Mouse (Mus musculus) midbrain, embryonic 11.5 days (tissue): ENCODE data around the gene Dus2. TPM values are rescaled to one million over a fixed set of nuclear protein-coding genes. Genes with fewer than 3 reads are reported as not detected.

ENCODE experiments used
- ATAC-seq: fragments of 200-750 bp; cut with Nextera tagmentation; 2 replicates; pipeline ENCODE4 v1.8.0; 2017; ENCODE audit warnings: moderate TSS enrichment, moderate library complexity; ENCODE audit not compliant: low FRiP score
- DNase-seq: peaks from one replicate; pipeline ENCODE4 v3.0.0; 2015; ENCODE audit warnings: low spot score; ENCODE audit errors: missing footprints
- H3K27ac ChIP-seq: fragments of 300-500 bp; sonication (generic); 2 replicates; pipeline ENCODE4 v1.5.1; 2014; ENCODE audit warnings: low read depth, low read length
- H3K27me3 ChIP-seq: fragments of 300-500 bp; sonication (generic); 2 replicates; pipeline ENCODE4 v1.6.1; 2014; ENCODE audit warnings: mild to moderate bottlenecking, low read length, moderate library complexity, mixed read lengths; ENCODE audit not compliant: control insufficient read depth, insufficient read depth
- H3K36me3 ChIP-seq: fragments of 300-500 bp; sonication (generic); 2 replicates; pipeline ENCODE4 v1.6.1; 2014; ENCODE audit warnings: mild to moderate bottlenecking, low read length, moderate library complexity, mixed read lengths; ENCODE audit not compliant: control insufficient read depth, insufficient read depth
- H3K4me1 ChIP-seq: fragments of 300-500 bp; sonication (generic); 2 replicates; pipeline ENCODE4 v1.6.1; 2014; ENCODE audit warnings: low read length; ENCODE audit not compliant: control insufficient read depth, insufficient read depth
- H3K4me2 ChIP-seq: fragments of 300-500 bp; sonication (generic); 2 replicates; pipeline ENCODE4 v1.6.1; 2014; ENCODE audit warnings: mild to moderate bottlenecking, moderate library complexity
- H3K4me3 ChIP-seq: fragments of 300-500 bp; sonication (generic); 2 replicates; pipeline ENCODE4 v1.5.1; 2014; ENCODE audit warnings: low read depth, low read length
- H3K9ac ChIP-seq: fragments of 300-500 bp; sonication (generic); 2 replicates; pipeline ENCODE4 v1.6.1; 2014; ENCODE audit warnings: low read length
- H3K9me3 ChIP-seq: fragments of 300-500 bp; sonication (generic); 2 replicates; pipeline ENCODE4 v1.6.1; 2016; ENCODE audit warnings: low read length; ENCODE audit not compliant: control insufficient read depth
- WGBS: fragments of 180-500 bp; shearing (Covaris S2); extraction: QIAGEN DNeasy Blood & Tissue Kit; methylation state at CpG from one replicate; pipeline ENCODE4 v1.1.7; 2014; 5-methylcytosine and 5-hydroxymethylcytosine counted together
- polyA plus RNA-seq: library from polyadenylated mRNA; unstranded; fragments of >200 nt; fragmentation: Nextera tagmentation; extraction: Ambion mirVana; gene quantifications from 2 replicates; pipeline ENCODE4 v1.2.1, GENCODE M21; 2014

The Dus2 gene
- polyA plus RNA-seq, result 14.4 and 16.4 TPM in 2 replicates

DNA sequence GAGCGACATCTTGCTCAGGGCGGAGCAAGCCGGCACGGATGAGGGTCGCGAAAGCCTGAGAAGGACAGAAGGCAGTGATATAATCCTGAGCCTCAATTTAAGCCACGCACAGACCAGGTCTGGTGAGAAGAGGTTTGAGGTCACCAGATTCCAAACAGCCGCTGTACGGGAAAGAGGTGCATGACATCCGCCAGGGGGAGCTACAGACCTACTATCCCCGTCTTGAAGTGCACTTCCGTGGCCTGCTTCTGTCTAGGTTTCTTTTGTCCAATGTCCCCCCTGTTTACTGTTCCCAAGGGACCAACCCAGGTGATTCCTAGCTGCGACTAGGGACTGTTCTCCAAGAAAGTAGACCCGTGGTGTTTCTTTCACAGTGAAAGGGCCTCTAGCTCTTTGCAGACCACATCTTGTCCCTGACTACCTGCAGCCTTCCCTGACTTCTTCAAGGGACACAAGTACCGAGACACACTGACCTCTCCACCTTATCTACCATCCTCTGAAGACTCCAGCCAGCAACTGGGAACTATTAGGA is at the start of gene Dus2:
Gene Dus2 (plus strand): TSS at position 482 of the 532 bp plus-strand sequence.
- 15% methylated on average over 15 of the region's 15 CpGs for WGBS
- Histone ChIP-seq H3K4me1 (no peaks in the 10 kb centered on the region), H3K4me2 (no peak within 1 kb of the TSS), H3K36me3 (no peaks in the 10 kb centered on the region; the same call in 1 of the 2 replicates), H3K4me3 (no peak within 1 kb of the TSS), H3K9me3 (no peaks in the 10 kb centered on the region), H3K27me3 (no peaks in the 10 kb centered on the region), H3K27ac (no peak within 1 kb of the TSS), H3K9ac (peak within 1 kb of the TSS; percentile 30; the same call in 1 of the 2 replicates)
- DNase-seq (peak; percentile 96), ATAC-seq (no peak)

DNA sequence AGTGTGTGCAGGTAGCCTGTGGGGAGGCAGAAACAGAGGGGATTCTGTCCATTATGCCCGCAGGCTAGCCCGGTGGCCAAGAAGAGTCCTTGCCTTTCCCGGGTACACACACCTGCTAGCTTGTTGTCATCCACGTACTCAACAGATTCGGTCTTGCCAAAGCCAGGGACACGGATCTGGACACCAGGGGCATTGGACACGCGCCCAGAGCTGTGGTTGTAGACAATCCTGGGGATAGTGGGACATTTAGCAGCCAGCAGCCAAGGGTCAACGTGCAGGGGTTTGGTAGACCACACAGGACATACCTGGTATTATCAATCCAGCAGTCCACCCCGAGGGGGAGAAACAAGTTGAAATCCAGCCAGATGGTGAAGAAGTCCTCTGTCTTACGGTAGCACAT is 49.1 kb upstream of the Dus2 start:
- Histone ChIP-seq H3K4me2 (no peak overlapping the region), H3K27me3 (no peaks in the 10 kb centered on the region), H3K27ac (no peak overlapping the region), H3K9ac (no peak overlapping the region), H3K9me3 (no peaks in the 10 kb centered on the region), H3K36me3 (no peaks in the 10 kb centered on the region), H3K4me1 (peaks cover 3% of the 10 kb centered on the region), H3K4me3 (no peak overlapping the region)
- 95% methylated on average over 11 of the region's 11 CpGs for WGBS
- no peak for ATAC-seq
- no peak for DNase-seq

DNA sequence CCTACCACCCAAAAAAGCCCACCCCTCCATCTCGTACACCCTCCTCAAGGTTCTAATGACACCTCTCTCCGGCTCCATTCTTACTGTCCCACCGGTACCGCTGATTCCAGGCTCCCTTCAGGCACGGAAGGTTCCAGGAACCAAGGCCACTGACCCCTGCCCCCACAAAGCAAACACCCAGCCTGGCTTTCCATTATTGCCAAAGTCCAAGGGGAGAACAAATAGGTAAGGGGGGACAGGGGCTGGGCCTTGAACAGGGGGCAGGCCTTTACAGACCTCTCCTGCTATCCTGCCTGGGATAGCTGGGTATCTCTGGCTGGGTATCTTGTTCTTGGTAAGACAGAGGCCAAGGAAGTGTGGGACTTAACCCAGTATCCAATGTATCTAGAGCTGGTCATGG is 48.6 kb upstream of the Dus2 start:
- ATAC-seq (no peak), DNase-seq (no peak)
- WGBS, result 93% methylated on average over 5 of the region's 5 CpGs
- H3K9me3 ChIP-seq, result no peaks in the 10 kb centered on the region
- no peak overlapping the region for H3K4me3 ChIP-seq
- H3K9ac ChIP-seq, result no peak overlapping the region
- no peak overlapping the region for H3K27ac ChIP-seq
- no peaks in the 10 kb centered on the region for H3K27me3 ChIP-seq
- H3K36me3 ChIP-seq, result no peaks in the 10 kb centered on the region
- peaks cover 3% of the 10 kb centered on the region for H3K4me1 ChIP-seq
- no peak overlapping the region for H3K4me2 ChIP-seq

DNA sequence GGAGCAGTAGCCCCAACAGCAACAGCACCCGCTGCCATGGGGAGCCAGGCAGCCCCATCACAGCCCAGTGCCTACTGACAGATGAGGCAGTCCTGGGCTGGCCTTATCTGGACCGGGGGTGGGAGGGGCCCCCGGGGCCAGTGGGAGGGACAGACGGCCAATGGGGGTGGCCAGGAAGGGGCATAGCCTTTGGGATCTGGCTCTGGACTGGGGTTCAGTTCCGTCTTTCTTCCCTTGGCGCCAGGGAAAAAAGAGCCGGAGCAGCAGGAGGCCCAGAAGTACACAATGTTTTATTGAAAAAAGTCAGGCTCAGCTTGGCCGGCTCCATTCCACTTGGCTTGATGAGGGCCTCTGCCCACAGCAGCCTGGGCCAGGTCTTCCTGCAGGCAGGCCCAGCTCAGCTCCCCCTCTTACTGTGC is 47.8 kb upstream of the Dus2 start, which contains the start of gene Lcat:
Gene Lcat (minus strand): TSS at position 62 of the 419 bp plus-strand sequence.
- H3K36me3 ChIP-seq, result no peaks in the 10 kb centered on the region
- no peaks in the 10 kb centered on the region for H3K9me3 ChIP-seq
- ATAC-seq (no peak), DNase-seq (peak; percentile 6)
- H3K9ac ChIP-seq, result no peak within 1 kb of the TSS
- no peaks in the 10 kb centered on the region for H3K27me3 ChIP-seq
- WGBS, result 79% methylated on average over 8 of the region's 8 CpGs
- H3K4me3 ChIP-seq, result no peak within 1 kb of the TSS
- no peak within 1 kb of the TSS for H3K4me2 ChIP-seq
- H3K4me1 ChIP-seq, result no peaks in the 10 kb centered on the region
- no peak within 1 kb of the TSS for H3K27ac ChIP-seq

DNA sequence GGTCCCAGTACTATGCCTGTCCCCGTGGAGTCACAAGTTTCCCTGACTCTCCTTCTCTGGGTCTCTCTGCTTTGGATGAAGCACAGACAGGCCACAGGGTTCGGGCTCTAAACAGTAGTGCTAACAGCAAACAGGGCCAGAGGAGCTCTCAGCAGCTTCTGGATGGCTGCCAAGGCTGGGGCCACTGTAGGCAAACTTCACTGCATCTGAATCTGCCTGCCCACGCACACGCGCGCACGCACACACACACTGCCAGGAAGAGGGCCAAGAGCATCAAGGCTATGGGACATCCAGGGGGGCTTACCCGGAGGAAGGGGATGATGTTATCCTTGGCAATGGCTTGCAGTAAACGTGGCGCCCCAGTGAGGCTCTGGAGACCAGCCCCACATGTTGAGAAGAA is 41.8 kb upstream of the Dus2 start:
- H3K4me3 ChIP-seq, result no peak overlapping the region
- no peaks in the 10 kb centered on the region for H3K9me3 ChIP-seq
- 91% methylated on average over 10 of the region's 10 CpGs for WGBS
- no peak overlapping the region for H3K4me2 ChIP-seq
- ATAC-seq (no peak), DNase-seq (peak; percentile 53)
- no peak overlapping the region for H3K27ac ChIP-seq
- no peak overlapping the region for H3K9ac ChIP-seq
- no peaks in the 10 kb centered on the region for H3K27me3 ChIP-seq
- H3K36me3 ChIP-seq, result no peaks in the 10 kb centered on the region
- H3K4me1 ChIP-seq, result no peaks in the 10 kb centered on the region

GRCm38 (mm10) chr8:105951057-105951659 is 40.0 kb upstream of the Dus2 start:
- no peak for ATAC-seq
- H3K36me3 ChIP-seq, result no peaks in the 10 kb centered on the region
- WGBS, result 67% methylated on average over 7 of the region's 7 CpGs

DNA sequence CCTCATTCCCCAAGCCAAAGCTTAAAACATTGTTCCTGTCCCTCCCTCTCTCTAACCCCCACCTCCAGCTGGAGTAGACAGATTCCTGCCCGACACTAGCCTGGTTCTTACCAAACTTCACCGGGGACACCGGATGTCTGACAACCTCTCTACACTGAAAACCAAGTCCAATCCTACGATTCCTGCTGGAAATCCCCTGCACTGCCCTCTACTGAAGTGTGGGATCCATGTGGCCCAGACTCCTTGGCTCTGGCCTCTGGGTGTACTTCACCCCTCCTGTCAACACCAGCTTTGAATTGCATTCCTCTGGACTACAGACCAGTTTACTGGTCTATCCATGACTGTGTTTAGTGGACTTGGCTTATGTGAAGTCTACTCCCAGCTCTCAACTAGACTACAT is 34.6 kb upstream of the Dus2 start:
- no peaks in the 10 kb centered on the region for H3K27me3 ChIP-seq
- no peak overlapping the region for H3K4me2 ChIP-seq
- no peaks in the 10 kb centered on the region for H3K9me3 ChIP-seq
- no peak overlapping the region for H3K4me3 ChIP-seq
- DNase-seq (no peak), ATAC-seq (no peak)
- H3K27ac ChIP-seq, result no peak overlapping the region
- no peak overlapping the region for H3K9ac ChIP-seq
- WGBS, result 92% methylated on average over 4 of the region's 4 CpGs
- no peaks in the 10 kb centered on the region for H3K36me3 ChIP-seq
- no peaks in the 10 kb centered on the region for H3K4me1 ChIP-seq

More at GRCm38 (mm10) chr8:105951057-105951659, 40.0 kb upstream of the Dus2 start:
- Histone ChIP-seq H3K4me3 (no peak overlapping the region), H3K9me3 (no peaks in the 10 kb centered on the region), H3K9ac (no peak overlapping the region), H3K4me1 (no peaks in the 10 kb centered on the region), H3K27me3 (no peaks in the 10 kb centered on the region), H3K27ac (no peak overlapping the region), H3K4me2 (no peak overlapping the region)
- peak; percentile 17 for DNase-seq

- 84% methylated on average over 3 of the region's 4 CpGs for WGBS
- H3K9me3 ChIP-seq, result no peaks in the 10 kb centered on the region
- H3K4me1 ChIP-seq, result no peaks in the 10 kb centered on the region
- no peaks in the 10 kb centered on the region for H3K36me3 ChIP-seq
- H3K9ac ChIP-seq, result no peak overlapping the region
- H3K4me2 ChIP-seq, result no peak overlapping the region
- DNase-seq (no peak), ATAC-seq (no peak)
- H3K27ac ChIP-seq, result no peak overlapping the region
- no peaks in the 10 kb centered on the region for H3K27me3 ChIP-seq
- no peak overlapping the region for H3K4me3 ChIP-seq
Observed at GRCm38 (mm10) chr8:105957813-105958212, 33.3 kb upstream of the Dus2 start.

- Histone ChIP-seq H3K4me1 (no peaks in the 10 kb centered on the region), H3K9ac (no peak overlapping the region), H3K27me3 (no peaks in the 10 kb centered on the region), H3K4me3 (no peak overlapping the region), H3K4me2 (no peak overlapping the region), H3K9me3 (no peaks in the 10 kb centered on the region), H3K27ac (no peak overlapping the region), H3K36me3 (no peaks in the 10 kb centered on the region)
- 92% methylated on average over 7 of the region's 7 CpGs for WGBS
- ATAC-seq, result no peak
- no peak for DNase-seq
Observed at GRCm38 (mm10) chr8:105959350-105959749, 31.8 kb upstream of the Dus2 start.
